Mouse (Mus musculus) erythroblast, embryonic 14.5 days (primary cell): Measurements from ENCODE around the gene 1810013L24Rik.

Experiments used
- GATA1 ChIP-seq: IDR thresholded peaks from 2 replicates; pipeline ENCODE4 v1.6.1; 2012; ENCODE audit warnings: low read length, inconsistent platforms, mixed read lengths
- TAL1 ChIP-seq: IDR thresholded peaks from 3 replicates; pipeline ENCODE4 v1.6.1; 2012; ENCODE audit warnings: low read length, inconsistent platforms, mixed read lengths

- TF ChIP-seq GATA1 = no peak
- no peak for TF ChIP-seq TAL1
These were observed 12.0 kb upstream of the 1810013L24Rik start for GRCm38 (mm10) chr16:8817872-8818271.
